Mouse (Mus musculus) forebrain, embryonic 10.5 days (tissue): Measurements from ENCODE around the gene Hist1h2bl. TPM values are rescaled to one million over a fixed set of nuclear protein-coding genes. Genes with fewer than 3 reads are reported as not detected.
A peak's percentile ranks its signal among the peaks of the same experiment; 100 is the strongest.
"Not testable (repeated sequence)": the region's sequence is repeated elsewhere in the genome, so short reads cannot be mapped to it uniquely, and the experiment has no call there.

Experiments used
- DNase-seq: peaks from one replicate; pipeline ENCODE4 v3.0.0-alpha.2; 2017; ENCODE audit warnings: low spot score; ENCODE audit errors: extremely low spot score
- H3K27ac ChIP-seq: fragments of 300-500 bp; sonication (generic); 2 replicates; pipeline ENCODE4 v1.5.1; 2016; ENCODE audit warnings: mild to moderate bottlenecking
- H3K27me3 ChIP-seq: fragments of 300-500 bp; sonication (generic); 2 replicates; pipeline ENCODE4 v1.6.1; 2016; ENCODE audit warnings: mild to moderate bottlenecking; ENCODE audit not compliant: poor library complexity, severe bottlenecking
- H3K36me3 ChIP-seq: fragments of 300-500 bp; sonication (generic); replicated peaks from 2 replicates; pipeline ENCODE4 v1.6.1; 2016; ENCODE audit warnings: mild to moderate bottlenecking, moderate library complexity
- H3K4me1 ChIP-seq: fragments of 300-500 bp; sonication (generic); 2 replicates; pipeline ENCODE4 v1.6.1; 2016
- H3K4me3 ChIP-seq: fragments of 300-500 bp; sonication (generic); 2 replicates; pipeline ENCODE4 v1.5.1; 2016; ENCODE audit warnings: mild to moderate bottlenecking, moderate library complexity
- H3K9me3 ChIP-seq: fragments of 300-500 bp; sonication (generic); 2 replicates; pipeline ENCODE4 v1.6.1; 2016; ENCODE audit warnings: mild to moderate bottlenecking, moderate library complexity
- WGBS: fragments of 180-500 bp; shearing (Covaris S2); methylation state at CpG from one replicate; pipeline ENCODE4 v1.1.7; 2016; 5-methylcytosine and 5-hydroxymethylcytosine counted together
- polyA plus RNA-seq: library from polyadenylated mRNA; unstranded; fragments of >200 nt; fragmentation: Nextera tagmentation; extraction: Ambion mirVana; gene quantifications from 2 replicates; pipeline ENCODE4 v1.2.1, GENCODE M21; 2016

Gene Hist1h2bl
- polyA plus RNA-seq, 1 experiment from 2014 or later, result 1.5 TPM

GRCm38 (mm10) chr13:21717397-21718357 lies 1.7 kb upstream of the Hist1h2bl start, which contains the start of gene Hist1h3h:
Hist1h3h (plus strand) TSS chr13:21717659.
- DNase-seq, result peak; percentile 87
- under 1% methylated on average over 26 of the region's 56 CpGs for WGBS
- H3K27ac ChIP-seq, result peak within 1 kb of the TSS; percentile 96
- H3K4me3 ChIP-seq, result peak within 1 kb of the TSS; percentile 59
- peaks cover 50% of the 10 kb centered on the region for H3K4me1 ChIP-seq
- H3K27me3 ChIP-seq, H3K36me3 ChIP-seq, H3K9me3 ChIP-seq: not testable (repeated sequence)

GRCm38 (mm10) chr13:21716540-21717391 lies 823 bp upstream of the Hist1h2bl start:
- H3K27me3 ChIP-seq, H3K9me3 ChIP-seq, H3K36me3 ChIP-seq: not testable (repeated sequence)
- H3K27ac ChIP-seq, result peak overlapping the region; percentile 95
- 0% methylated on average over 13 of the region's 38 CpGs for WGBS
- peak overlapping the region; percentile 55 for H3K4me3 ChIP-seq
- peaks cover 45% of the 10 kb centered on the region for H3K4me1 ChIP-seq
- DNase-seq, result peak; percentile 63

GRCm38 (mm10) chr13:21715131-21715863 lies 646 bp downstream of the Hist1h2bl start:
- Histone ChIP-seq H3K4me1 (peaks cover 42% of the 10 kb centered on the region), H3K27me3 (no peaks in the 10 kb centered on the region), H3K9me3 (no peaks in the 10 kb centered on the region), H3K4me3 (peak overlapping the region; percentile 55), H3K27ac (peak overlapping the region; percentile 94), H3K36me3 (no peaks in the 10 kb centered on the region)
- 1% methylated on average over 22 of the region's 22 CpGs for WGBS
- peak; percentile 57 for DNase-seq

GRCm38 (mm10) chr13:21714725-21715124 lies 1.2 kb downstream of the Hist1h2bl start:
- Histone ChIP-seq H3K4me3 (peak overlapping the region; percentile 55), H3K4me1 (peaks cover 36% of the 10 kb centered on the region), H3K36me3 (no peaks in the 10 kb centered on the region), H3K27ac (peak overlapping the region; percentile 94), H3K9me3 (no peaks in the 10 kb centered on the region), H3K27me3 (no peaks in the 10 kb centered on the region)
- DNase-seq, result peak; percentile 62
- 2% methylated on average over 7 of the region's 7 CpGs for WGBS

- peak overlapping the region; percentile 73 for H3K27ac ChIP-seq
- peak overlapping the region; percentile 69 for H3K4me3 ChIP-seq
- H3K27me3 ChIP-seq, result no peaks in the 10 kb centered on the region
- WGBS, result 40% methylated on average over 4 of the region's 4 CpGs
- no peak for DNase-seq
- H3K9me3 ChIP-seq, result no peaks in the 10 kb centered on the region
- H3K36me3 ChIP-seq, result no peaks in the 10 kb centered on the region
- peaks cover 15% of the 10 kb centered on the region for H3K4me1 ChIP-seq
These were observed 4.2 kb downstream of the Hist1h2bl start for GRCm38 (mm10) chr13:21711698-21712097.

DNA sequence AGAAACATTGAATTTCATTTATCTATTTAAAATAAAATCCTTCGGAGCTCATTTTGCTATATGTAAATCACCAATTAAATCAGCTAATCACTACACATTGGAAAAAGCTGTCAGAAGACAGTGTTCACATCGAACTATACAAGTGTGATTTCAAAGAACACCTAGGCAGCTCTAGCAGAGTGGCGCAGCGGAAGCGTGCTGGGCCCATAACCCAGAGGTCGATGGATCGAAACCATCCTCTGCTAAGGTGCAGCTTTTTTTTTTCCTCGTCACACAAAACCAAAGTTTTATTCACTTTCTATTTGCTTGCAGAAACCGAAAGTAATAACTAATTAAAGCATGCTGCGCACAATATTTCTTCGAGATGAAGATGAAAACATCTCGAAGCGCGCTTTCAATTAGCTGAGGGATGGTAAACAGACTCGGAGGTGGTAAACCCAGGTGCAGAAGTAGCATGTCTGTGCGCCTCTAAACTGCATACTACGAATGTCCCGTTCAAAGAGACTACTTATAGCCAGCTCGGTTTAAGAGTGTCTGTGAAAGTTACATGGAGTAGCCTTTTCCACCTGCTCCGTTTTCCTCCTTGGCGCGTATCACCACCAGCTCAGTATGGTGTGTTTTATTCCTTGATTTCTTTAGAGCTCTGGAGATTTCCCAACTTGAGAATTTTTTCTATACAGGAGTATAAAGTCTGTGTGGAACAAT lies 5.0 kb downstream of the Hist1h2bl start:
- peak overlapping the region; percentile 73 for H3K27ac ChIP-seq
- WGBS, result 2% methylated on average over 22 of the region's 22 CpGs

DNA sequence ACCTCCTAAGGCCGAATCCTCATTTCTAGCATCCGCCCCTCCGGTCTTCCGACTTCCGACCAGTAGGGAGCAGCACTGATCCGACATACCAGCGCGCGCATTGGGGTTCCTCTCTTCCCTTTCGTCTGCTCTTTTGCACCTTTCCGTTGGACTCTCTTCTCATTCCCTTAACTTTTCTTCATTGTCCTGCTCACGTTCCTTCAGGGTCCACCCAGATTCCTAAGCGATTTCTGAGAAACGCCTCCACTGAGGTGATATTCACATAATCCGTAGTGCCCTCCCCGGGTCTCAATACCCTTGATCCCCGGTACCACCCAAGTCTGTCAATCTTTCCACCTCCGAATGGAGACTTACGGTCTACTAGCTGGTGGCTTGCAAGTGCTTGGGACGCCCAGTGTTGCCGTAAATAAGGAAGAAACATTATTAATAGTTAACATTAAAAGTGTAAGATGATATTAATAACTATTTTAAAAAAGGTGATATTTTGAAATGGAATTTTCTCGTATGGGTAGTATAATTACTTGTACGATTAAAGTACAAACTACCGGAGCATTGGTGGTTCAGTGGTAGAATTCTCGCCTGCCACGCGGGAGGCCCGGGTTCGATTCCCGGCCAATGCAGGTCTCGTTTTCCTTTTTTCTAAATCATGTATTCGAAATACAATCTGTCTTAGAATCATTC lies 5.8 kb downstream of the Hist1h2bl start:
- Histone ChIP-seq H3K9me3 (no peaks in the 10 kb centered on the region), H3K4me1 (peaks cover 10% of the 10 kb centered on the region), H3K4me3 (peak overlapping the region; percentile 69), H3K36me3 (no peaks in the 10 kb centered on the region), H3K27ac (peak overlapping the region; percentile 88), H3K27me3 (no peaks in the 10 kb centered on the region)
- under 1% methylated on average over 32 of the region's 32 CpGs for WGBS
- peak; percentile 87 for DNase-seq

More for the DNA sequence above, 5.0 kb downstream of the Hist1h2bl start:
- H3K27me3 ChIP-seq, result no peaks in the 10 kb centered on the region
- no peaks in the 10 kb centered on the region for H3K9me3 ChIP-seq
- peak overlapping the region; percentile 69 for H3K4me3 ChIP-seq
- no peaks in the 10 kb centered on the region for H3K36me3 ChIP-seq
- peak; percentile 72 for DNase-seq
- H3K4me1 ChIP-seq, result peaks cover 14% of the 10 kb centered on the region

DNA sequence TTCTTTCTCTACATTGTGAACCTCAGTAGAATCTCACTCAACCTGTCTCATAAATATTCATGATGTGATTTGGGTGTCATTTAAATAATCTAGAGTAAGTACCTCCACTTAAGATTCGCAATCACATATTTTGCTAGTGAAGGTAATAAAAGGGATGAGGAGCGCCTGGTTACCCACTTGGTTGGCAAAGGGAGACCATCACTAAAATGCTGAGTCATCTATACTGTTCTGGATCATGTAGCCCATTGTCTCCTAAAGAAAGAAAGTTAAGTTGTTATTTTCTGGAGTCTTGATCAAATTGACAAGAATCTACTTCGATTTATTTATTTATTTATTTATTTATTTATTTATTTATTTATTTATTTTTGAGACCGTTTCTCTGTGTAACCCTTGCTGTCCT lies 9.3 kb downstream of the Hist1h2bl start:
- Histone ChIP-seq H3K4me3 (no peak overlapping the region), H3K4me1 (peaks cover 5% of the 10 kb centered on the region), H3K36me3 (no peaks in the 10 kb centered on the region), H3K9me3 (no peaks in the 10 kb centered on the region), H3K27me3 (no peaks in the 10 kb centered on the region), H3K27ac (no peak overlapping the region)
- 74% methylated on average over 4 of the region's 4 CpGs for WGBS
- DNase-seq, result no peak

- Histone ChIP-seq H3K36me3 (no peaks in the 10 kb centered on the region), H3K9me3 (no peaks in the 10 kb centered on the region), H3K4me3 (no peak within 1 kb of the TSS), H3K4me1 (no peaks in the 10 kb centered on the region), H3K27me3 (no peaks in the 10 kb centered on the region), H3K27ac (no peak within 1 kb of the TSS)
- no peak for DNase-seq
These were observed 18.1 kb downstream of the Hist1h2bl start, which contains the start of gene Olfr1359 for GRCm38 (mm10) chr13:21697811-21698210. Olfr1359 (plus strand) TSS chr13:21698111.

DNA sequence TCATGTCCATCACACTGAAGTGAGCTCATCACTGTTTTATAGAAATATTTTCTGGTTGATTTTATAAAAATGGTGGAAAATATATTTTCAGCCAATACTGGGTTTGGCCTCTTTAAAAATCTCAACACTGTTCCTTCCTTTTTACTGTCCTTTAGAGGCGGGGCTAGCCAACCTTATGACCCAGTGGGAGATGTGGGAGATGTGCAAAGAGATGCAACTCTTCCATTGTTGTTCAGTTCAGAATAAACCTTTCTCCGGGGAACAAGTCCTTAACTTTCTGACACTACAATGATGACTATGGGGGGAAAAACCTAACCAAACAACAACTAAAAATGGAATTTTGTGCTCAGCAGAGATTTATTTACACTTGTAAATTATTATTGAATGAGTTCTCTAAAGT lies 38.6 kb downstream of the Hist1h2bl start, which contains the start of gene Olfr1360:
TSS of gene Olfr1360 (minus strand) at position 101 of the 400 bp plus-strand sequence.
- 88% methylated on average over 2 of the region's 2 CpGs for WGBS

More for the DNA sequence above, 38.6 kb downstream of the Hist1h2bl start, which contains the start of gene Olfr1360:
- H3K4me1 ChIP-seq, result no peaks in the 10 kb centered on the region
- H3K4me3 ChIP-seq, result no peak within 1 kb of the TSS
- no peaks in the 10 kb centered on the region for H3K9me3 ChIP-seq
- H3K36me3 ChIP-seq, result no peaks in the 10 kb centered on the region
- no peaks in the 10 kb centered on the region for H3K27me3 ChIP-seq
- no peak within 1 kb of the TSS for H3K27ac ChIP-seq
- no peak for DNase-seq
